In genomic region chr5:128681456-128681855, GRCm38 (mm10) we compare ENCODE assay signal across 15 mouse cellular contexts. TPM values are rescaled to one million over a fixed set of nuclear protein-coding genes. Genes with fewer than 3 reads are reported as not detected.
DNase-seq lines count a peak whose midpoint lies in the region; ATAC-seq and TF ChIP-seq lines count a peak whose summit lies in the region.
"Had no signal": no experiment of that assay in that cellular context is flagged by ENCODE, and none has a peak within 500 bp of the region (broad histone marks: within the 10 kb centered on the region; RNA-seq: fewer than 3 reads in every experiment).

No protein-coding gene starts in this region.

- no peaks in the 10 kb centered on the region for H3K36me3 ChIP-seq in forebrain, embryonic 11.5 days (ENCODE audit: control insufficient read depth, insufficient read depth, low read length)
- no peaks in the 10 kb centered on the region for H3K36me3 ChIP-seq in forebrain, embryonic 13.5 days (ENCODE audit: poor library complexity, severe bottlenecking)
- H3K36me3 ChIP-seq in E14TG2a.4 (ENCODE audit: insufficient read depth, low read length): no peaks in the 10 kb centered on the region
- no peaks in the 10 kb centered on the region for H3K36me3 ChIP-seq in kidney, adult 2 months (ENCODE audit: control insufficient read depth, insufficient read depth, low read length)
- H3K36me3 ChIP-seq: lung, embryonic 15.5 days had no signal

- H3K9me3 ChIP-seq in forebrain, embryonic 11.5 days (ENCODE audit: control insufficient read depth, low read length): peaks cover 2% of the 10 kb centered on the region; the same call in 1 of the 2 replicates
- peaks cover 7% of the 10 kb centered on the region; the same call in 1 of the 2 replicates for H3K9me3 ChIP-seq in forebrain, embryonic 13.5 days (replicated peaks)
- H3K9me3 ChIP-seq in E14TG2a.4 (ENCODE audit: low read length): peaks cover 16% of the 10 kb centered on the region; the same call in 1 of the 2 replicates

- H3K9ac ChIP-seq in forebrain, embryonic 11.5 days (ENCODE audit: low read length): no peak overlapping the region
- no peak overlapping the region for H3K9ac ChIP-seq in forebrain, embryonic 13.5 days
- H3K9ac ChIP-seq: lung, embryonic 15.5 days had no signal

- no peaks in the 10 kb centered on the region for H3K4me1 ChIP-seq in forebrain, embryonic 11.5 days (replicated peaks; ENCODE audit: control insufficient read depth, insufficient read depth, low read length)
- peaks cover 13% of the 10 kb centered on the region for H3K4me1 ChIP-seq in forebrain, embryonic 13.5 days
- H3K4me1 ChIP-seq in E14TG2a.4 (replicated peaks; ENCODE audit: low read depth, low read length): no peaks in the 10 kb centered on the region
- H3K4me1 ChIP-seq in kidney, adult 2 months (ENCODE audit: control insufficient read depth, insufficient read depth, low read length): no peaks in the 10 kb centered on the region

- intact Hi-C loops in left cerebral cortex, postnatal 4 days (cut with DNase I): no loop called here

- H3K27ac ChIP-seq in forebrain, embryonic 11.5 days (ENCODE audit: low read depth, low read length): no peak overlapping the region
- no peak overlapping the region for H3K27ac ChIP-seq in forebrain, embryonic 13.5 days
- no peak overlapping the region for H3K27ac ChIP-seq in kidney, adult 2 months (ENCODE audit: insufficient read depth, low read depth, low read length)
- H3K27ac ChIP-seq: lung, embryonic 15.5 days had no signal

- H3K27me3 ChIP-seq in forebrain, embryonic 11.5 days (ENCODE audit: control insufficient read depth, insufficient read depth, low read length): no peaks in the 10 kb centered on the region
- H3K27me3 ChIP-seq in forebrain, embryonic 13.5 days: peaks cover 11% of the 10 kb centered on the region; the same call in 1 of the 2 replicates
- peaks cover 9% of the 10 kb centered on the region for H3K27me3 ChIP-seq in E14TG2a.4 (ENCODE audit: insufficient read depth, low read length)
- no peaks in the 10 kb centered on the region for H3K27me3 ChIP-seq in kidney, adult 2 months (replicated peaks; ENCODE audit: control insufficient read depth, insufficient read depth, low read length)
- H3K27me3 ChIP-seq: lung, embryonic 15.5 days had no signal

- TF ChIP-seq POLR2A in kidney, adult 2 months (IDR thresholded peaks at IDR 0.05; ENCODE audit: low read depth, low read length): no peak

- WGBS in forebrain, embryonic 11.5 days: 37% methylated on average over 5 of the region's 5 CpGs
- WGBS in forebrain, embryonic 13.5 days: 36% methylated on average over 5 of the region's 5 CpGs
- WGBS in kidney, adult 2 months: 48% methylated on average over 5 of the region's 5 CpGs

- H3K4me3 ChIP-seq in forebrain, embryonic 11.5 days (ENCODE audit: low read depth, low read length): no peak overlapping the region
- no peak overlapping the region for H3K4me3 ChIP-seq in forebrain, embryonic 13.5 days
- H3K4me3 ChIP-seq in E14TG2a.4 (replicated peaks; ENCODE audit: low read length): no peak overlapping the region
- H3K4me3 ChIP-seq in kidney, adult 2 months (ENCODE audit: insufficient read depth, low read depth, low read length): no peak overlapping the region
- H3K4me3 ChIP-seq: lung, embryonic 15.5 days had no signal

- no peak for ATAC-seq in forebrain, embryonic 11.5 days (replicated peaks; ENCODE audit: low FRiP score)
- ATAC-seq in forebrain, embryonic 13.5 days: no peak
- ATAC-seq: activated CD4-positive, CD25-positive, alpha-beta regulatory T cell, adult 4 months; forebrain, embryonic 16.5 days had no signal

- no peak overlapping the region for H3K4me2 ChIP-seq in forebrain, embryonic 11.5 days (ENCODE audit: low read depth, low read length, severe bottlenecking)
- H3K4me2 ChIP-seq in forebrain, embryonic 13.5 days: no peak overlapping the region
- H3K4me2 ChIP-seq: lung, embryonic 15.5 days had no signal

- DNase-seq in forebrain, embryonic 11.5 days (ENCODE audit: low spot score): peak; percentile 63
- peak; percentile 38 for DNase-seq in left cerebral cortex, postnatal 4 days
- DNase-seq in left cerebral cortex, adult 9 months (ENCODE audit: low spot score in 2 of 2): no peak
- DNase-seq in brain, adult 2 months (ENCODE audit: low read depth, low spot score): peak; percentile 16
- DNase-seq in T-cell, adult 2 months (ENCODE audit: low spot score): no peak
- DNase-seq in kidney, adult 2 months: no peak
- DNase-seq: B cell, adult 2 months; heart, postnatal 10 days had no signal

- peak; percentile 81 for TF ChIP-seq CTCF in E14TG2a.4 (conservative IDR thresholded peaks at IDR 0.05; ENCODE audit: low read length)
- TF ChIP-seq CTCF in kidney, adult 2 months (conservative IDR thresholded peaks at IDR 0.05; ENCODE audit: insufficient read depth, insufficient read length, low read depth, low read length): no peak

RNA-seq across cellular contexts. Expression of gene Piwil1, which starts 20.9 kb away (rescaled TPM):
- not detected in 2 replicates for polyA plus RNA-seq in forebrain, embryonic 11.5 days (2014; fragmentation: Nextera tagmentation; extraction: Ambion mirVana)
- polyA plus RNA-seq in forebrain, embryonic 13.5 days (2015; fragmentation: Nextera tagmentation; extraction: Ambion mirVana): 0.16 TPM in 1 of 2 replicates, not detected in the other
- total RNA-seq in left cerebral cortex, postnatal 4 days (2021): under 1 TPM; 0.22 to 0.38 TPM
- 0.03 and 0.06 TPM in 2 replicates for polyA plus RNA-seq in kidney, adult 2 months (2012; rRNA removed)
- total RNA-seq: heart, postnatal 10 days; layer of hippocampus, adult 8-10 months; neutrophil, adult 5-6 weeks had no signal
- polyA plus RNA-seq: lung, embryonic 15.5 days had no signal

Comparison
In these comparisons a context has a peak if more than half of its experiments do, and no peak if none do; other contexts are left out.
1. DNase-seq: peak in forebrain, embryonic 11.5 days (single experiment), left cerebral cortex, postnatal 4 days (single experiment) and brain, adult 2 months (single experiment); none in left cerebral cortex, adult 9 months (0 of 2), T-cell, adult 2 months (single experiment) and kidney, adult 2 months (single experiment).